ENCODE assay signal across 27 mouse cellular contexts in the genomic region with DNA sequence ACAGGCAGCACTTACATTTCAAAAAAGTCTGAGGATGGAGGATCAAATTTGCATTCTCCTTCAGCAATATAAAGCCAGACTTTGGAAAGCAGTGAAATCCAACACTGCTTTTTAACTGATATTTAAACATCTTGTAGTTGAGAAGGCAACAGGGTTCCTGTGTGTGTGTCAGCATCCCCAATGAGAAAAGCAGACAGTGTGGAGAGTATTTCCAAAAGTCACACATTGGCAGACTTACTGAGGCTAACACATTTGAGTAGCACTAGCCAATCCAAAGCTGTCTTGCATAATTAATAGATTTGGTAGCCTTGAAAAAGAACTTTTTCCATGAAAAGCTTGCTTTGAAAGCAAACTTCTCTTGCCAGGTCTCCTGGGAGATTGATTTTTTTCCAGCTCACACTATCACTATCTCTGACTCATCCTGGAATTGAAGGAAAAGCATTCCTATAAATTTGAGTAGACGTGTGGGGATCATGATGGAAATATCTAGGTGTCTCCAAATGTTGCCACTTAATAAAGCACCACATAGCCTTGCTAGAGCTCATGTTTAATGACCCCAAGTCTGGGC.
A peak's percentile ranks its signal among the peaks of the same experiment; 100 is the strongest.
DNase-seq lines count a peak whose midpoint lies in the region; ATAC-seq and TF ChIP-seq lines count a peak whose summit lies in the region.
"Had no signal": no experiment of that assay in that cellular context is flagged by ENCODE, and none has a peak within 500 bp of the region (broad histone marks: within the 10 kb centered on the region; RNA-seq: fewer than 3 reads in every experiment).

No protein-coding gene starts in this region.

- 86% methylated on average over 1 of the region's 1 CpGs for WGBS in midbrain, embryonic 11.5 days
- WGBS in midbrain, postnatal 0 days: 67% methylated on average over 1 of the region's 1 CpGs

- ATAC-seq in midbrain, embryonic 11.5 days (ENCODE audit: low FRiP score): no peak
- no peak for ATAC-seq in midbrain, postnatal 0 days (ENCODE audit: low FRiP score)
- ATAC-seq in granulocyte monocyte progenitor cell, adult 5-6 weeks (replicated peaks; ENCODE audit: poor library complexity, severe bottlenecking): no peak
- ATAC-seq: inflammation-experienced regulatory T-cells, adult 6 months; midbrain, embryonic 13.5 days had no signal

- no peak overlapping the region for H3K4me3 ChIP-seq in midbrain, embryonic 11.5 days (ENCODE audit: low read depth, low read length)
- H3K4me3 ChIP-seq in midbrain, postnatal 0 days (ENCODE audit: low read depth, low read length): no peak overlapping the region
- no peak overlapping the region for H3K4me3 ChIP-seq in embryonic fibroblast, embryonic 13.5 days (ENCODE audit: insufficient read depth, low read length)
- H3K4me3 ChIP-seq: gastrocnemius, adult 2 months; heart, embryonic 13.5 days; hindbrain, embryonic 10.5 days; hindbrain, embryonic 15.5 days; layer of hippocampus, adult 2 months; left cerebral cortex, adult 2 months; limb, embryonic 13.5 days; megakaryocyte, embryonic 14.5 days; midbrain, embryonic 13.5 days had no signal

- TF ChIP-seq POLR2A in embryonic fibroblast, embryonic 13.5 days (IDR thresholded peaks at IDR 0.05; ENCODE audit: low read depth, low read length): no peak

- no peak for TF ChIP-seq CTCF in midbrain, postnatal 0 days (IDR thresholded peaks at IDR 0.05)
- TF ChIP-seq CTCF in embryonic fibroblast, embryonic 13.5 days (IDR thresholded peaks at IDR 0.05; ENCODE audit: borderline replicate concordance, insufficient read depth, low read length): no peak

- H3K27ac ChIP-seq in midbrain, embryonic 11.5 days (ENCODE audit: low read depth, low read length): no peak overlapping the region
- no peak overlapping the region for H3K27ac ChIP-seq in midbrain, postnatal 0 days (ENCODE audit: low read depth, low read length)
- H3K27ac ChIP-seq in embryonic fibroblast, embryonic 13.5 days (ENCODE audit: insufficient read depth, low read length): peak overlapping the region; percentile 26; the same call in 1 of the 2 replicates
- H3K27ac ChIP-seq: gastrocnemius, adult 2 months; heart, embryonic 13.5 days; hindbrain, embryonic 10.5 days; hindbrain, embryonic 15.5 days; layer of hippocampus, adult 2 months; left cerebral cortex, adult 2 months; limb, embryonic 13.5 days; midbrain, embryonic 13.5 days had no signal

- no peaks in the 10 kb centered on the region for H3K4me1 ChIP-seq in midbrain, embryonic 11.5 days (ENCODE audit: control insufficient read depth, insufficient read depth, low read length)
- H3K4me1 ChIP-seq in midbrain, postnatal 0 days (ENCODE audit: insufficient read depth, low read length): no peaks in the 10 kb centered on the region
- peaks cover 3% of the 10 kb centered on the region; the same call in 1 of the 2 replicates for H3K4me1 ChIP-seq in embryonic fibroblast, embryonic 13.5 days (ENCODE audit: control insufficient read depth, insufficient read depth, low read length)
- H3K4me1 ChIP-seq: heart, embryonic 13.5 days; hindbrain, embryonic 10.5 days; hindbrain, embryonic 15.5 days; megakaryocyte, embryonic 14.5 days; midbrain, embryonic 13.5 days had no signal

- intact Hi-C loops in gastrocnemius, postnatal 36 days (cut with DNase I): no loop called here

- no peak overlapping the region for H3K4me2 ChIP-seq in midbrain, embryonic 11.5 days
- H3K4me2 ChIP-seq in midbrain, postnatal 0 days (ENCODE audit: low read depth, low read length, poor library complexity, severe bottlenecking): no peak overlapping the region
- H3K4me2 ChIP-seq: heart, embryonic 13.5 days; hindbrain, embryonic 15.5 days; limb, embryonic 13.5 days; liver, embryonic 11.5 days; midbrain, embryonic 13.5 days had no signal

- H3K27me3 ChIP-seq in midbrain, embryonic 11.5 days (ENCODE audit: control insufficient read depth, insufficient read depth, low read length): no peaks in the 10 kb centered on the region
- H3K27me3 ChIP-seq in midbrain, postnatal 0 days (ENCODE audit: insufficient read depth, low read length): no peaks in the 10 kb centered on the region
- H3K27me3 ChIP-seq: heart, embryonic 13.5 days; hindbrain, embryonic 15.5 days; limb, embryonic 13.5 days; megakaryocyte, embryonic 14.5 days; midbrain, embryonic 13.5 days had no signal

- H3K9ac ChIP-seq in midbrain, embryonic 11.5 days (ENCODE audit: low read length): no peak overlapping the region
- no peak overlapping the region for H3K9ac ChIP-seq in midbrain, postnatal 0 days (replicated peaks; ENCODE audit: low read length, poor library complexity, severe bottlenecking)
- H3K9ac ChIP-seq: heart, embryonic 13.5 days; hindbrain, embryonic 15.5 days; limb, embryonic 13.5 days; midbrain, embryonic 13.5 days had no signal

- DNase-seq in adrenal gland, postnatal 14 days: peak; percentile 7
- no peak for DNase-seq in adrenal gland, postnatal 4 days (ENCODE audit: low spot score in 2 of 2)
- peak; percentile 12 for DNase-seq in gastrocnemius, adult 18-20 months (ENCODE audit: low spot score)
- no peak for DNase-seq in gastrocnemius, postnatal 36 days
- DNase-seq in midbrain, embryonic 11.5 days (ENCODE audit: low spot score, missing footprints): peak; percentile 45
- DNase-seq in midbrain, postnatal 0 days (ENCODE audit: low spot score): no peak
- DNase-seq: cerebellum, adult 2 months; cerebellum, postnatal 14 days; gastrocnemius, adult 2 months; kidney, adult 2 months; kidney, postnatal 36 days; lung, postnatal 4 days; right cerebral cortex, postnatal 4 days; thymus, adult 2 months; thymus, postnatal 36 days had no signal

- no peaks in the 10 kb centered on the region for H3K9me3 ChIP-seq in midbrain, embryonic 11.5 days (ENCODE audit: control insufficient read depth, low read length)
- H3K9me3 ChIP-seq in midbrain, postnatal 0 days (ENCODE audit: low read length): no peaks in the 10 kb centered on the region
- H3K9me3 ChIP-seq: hindbrain, embryonic 10.5 days had no signal

- no peaks in the 10 kb centered on the region for H3K36me3 ChIP-seq in midbrain, embryonic 11.5 days (ENCODE audit: control insufficient read depth, insufficient read depth, low read length)
- H3K36me3 ChIP-seq in midbrain, postnatal 0 days (ENCODE audit: insufficient read depth, low read length): no peaks in the 10 kb centered on the region
- H3K36me3 ChIP-seq: hindbrain, embryonic 10.5 days; hindbrain, embryonic 15.5 days; limb, embryonic 13.5 days; midbrain, embryonic 13.5 days had no signal

Comparison
In these comparisons a context has a peak if more than half of its experiments do, and no peak if none do; other contexts are left out.
1. DNase-seq: peak in adrenal gland, postnatal 14 days (single experiment), gastrocnemius, adult 18-20 months (single experiment) and midbrain, embryonic 11.5 days (single experiment); none in adrenal gland, postnatal 4 days (0 of 2), gastrocnemius, postnatal 36 days (0 of 2) and midbrain, postnatal 0 days (single experiment).